Mouse (Mus musculus) gonadal fat pad, adult 2 months (tissue): ENCODE measurements around the gene Fbxw4. TPM values are rescaled to one million over a fixed set of nuclear protein-coding genes. Genes with fewer than 3 reads are reported as not detected.
"Not testable (repeated sequence)": the region's sequence is repeated elsewhere in the genome, so short reads cannot be mapped to it uniquely, and the experiment has no call there.

ENCODE experiments used
- DNase-seq: peaks from one replicate; pipeline ENCODE4 v3.0.0-alpha.2; 2012; ENCODE audit warnings: low read depth
- polyA plus RNA-seq: library from polyadenylated mRNA; depleted of rRNA; stranded (reverse); fragments of >200 nt; gene quantifications from 2 replicates; pipeline ENCODE4 v1.2.3, GENCODE M21; 2012

The Fbxw4 gene
- polyA plus RNA-seq, 1 experiment = 114 TPM

DNA sequence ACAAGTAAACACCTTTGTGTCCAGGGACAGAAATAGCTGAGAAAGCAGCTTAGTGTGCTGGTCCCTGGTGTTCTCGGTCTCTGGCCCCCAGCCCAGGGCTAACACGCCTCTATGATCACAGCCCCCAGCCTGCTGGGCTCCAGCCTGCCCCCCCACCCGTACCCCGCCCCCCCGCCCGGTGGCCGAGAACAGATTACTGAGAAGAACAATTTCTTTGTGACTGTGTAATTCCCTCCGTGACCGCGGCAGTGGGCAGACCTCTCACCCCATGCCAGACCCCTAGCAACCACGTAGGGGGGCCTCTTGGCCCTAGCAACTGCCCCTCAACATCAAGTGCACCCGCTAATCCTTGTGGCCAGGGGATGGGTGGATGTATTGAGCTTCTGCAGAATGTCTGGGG, 79.9 kb downstream of the Fbxw4 start:
- no peak for DNase-seq

DNA sequence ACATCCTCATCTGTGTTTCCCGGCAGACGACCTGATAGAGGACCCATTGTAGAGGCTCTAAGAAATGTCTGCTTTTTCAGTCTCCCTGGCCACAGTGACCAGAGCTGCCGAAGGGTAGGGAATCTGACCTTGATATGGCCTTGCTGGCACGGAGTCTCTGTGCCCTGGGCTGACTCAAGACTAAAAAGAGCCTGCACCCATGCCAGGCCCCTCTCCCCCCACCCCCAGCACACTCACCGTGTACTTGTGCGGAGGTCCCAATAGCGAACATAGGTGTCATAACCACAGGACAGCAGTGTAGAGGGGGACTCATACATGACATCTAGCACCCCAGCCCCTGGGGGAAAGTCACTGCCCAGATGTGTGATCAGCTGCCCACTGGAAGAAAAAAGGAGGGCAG, 80.7 kb downstream of the Fbxw4 start:
- no peak for DNase-seq

DNA sequence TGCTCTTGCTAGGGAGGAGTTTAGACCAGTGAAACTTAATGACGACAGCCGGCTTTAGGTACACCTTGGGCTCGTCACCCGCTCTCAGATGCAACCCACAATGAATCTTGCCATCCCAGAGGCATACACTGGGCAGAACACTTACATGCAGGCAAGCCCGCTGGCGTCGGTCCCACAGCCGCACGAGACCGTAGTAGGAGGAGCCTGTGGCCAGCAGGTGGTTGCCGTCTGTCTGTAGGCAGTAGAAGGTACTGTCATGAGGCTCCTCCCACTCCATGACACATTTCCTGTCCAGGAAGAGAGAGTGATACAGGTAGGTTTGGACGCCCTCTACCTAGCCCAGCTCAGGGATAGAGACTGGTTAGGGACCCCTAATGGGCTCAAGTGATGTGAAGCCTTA, 81.1 kb downstream of the Fbxw4 start:
- no peak for DNase-seq

DNA sequence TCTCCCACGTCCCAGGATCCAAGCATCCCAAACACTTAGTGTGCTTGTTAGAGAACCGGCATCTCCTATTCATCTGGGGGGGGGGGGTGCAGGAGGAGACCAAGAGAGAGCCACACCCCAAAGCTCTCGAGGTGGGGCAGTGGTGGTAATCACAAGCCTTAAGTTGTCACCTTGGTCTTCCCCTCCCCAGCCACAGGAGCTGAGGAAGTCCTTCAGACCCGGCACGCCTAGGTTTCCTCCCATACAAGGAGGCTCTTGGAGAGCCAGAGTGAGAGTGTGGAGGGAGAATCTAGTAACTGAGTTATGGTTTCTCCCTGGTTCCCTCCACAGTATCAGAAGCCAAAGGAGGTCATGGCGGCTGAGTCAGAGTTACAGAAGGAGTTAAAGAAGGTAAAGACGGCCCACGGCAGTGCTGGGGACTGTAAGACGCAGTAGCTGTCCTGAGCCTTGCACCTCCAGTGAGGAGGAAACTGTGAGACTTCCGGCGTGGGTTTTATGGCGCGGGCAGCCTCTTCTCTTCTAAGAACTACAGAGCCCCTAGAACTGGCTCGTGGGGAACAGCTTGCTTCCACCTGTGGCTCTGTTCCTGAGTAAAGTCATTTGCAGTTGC, 82.9 kb downstream of the Fbxw4 start:
- DNase-seq = no peak

DNA sequence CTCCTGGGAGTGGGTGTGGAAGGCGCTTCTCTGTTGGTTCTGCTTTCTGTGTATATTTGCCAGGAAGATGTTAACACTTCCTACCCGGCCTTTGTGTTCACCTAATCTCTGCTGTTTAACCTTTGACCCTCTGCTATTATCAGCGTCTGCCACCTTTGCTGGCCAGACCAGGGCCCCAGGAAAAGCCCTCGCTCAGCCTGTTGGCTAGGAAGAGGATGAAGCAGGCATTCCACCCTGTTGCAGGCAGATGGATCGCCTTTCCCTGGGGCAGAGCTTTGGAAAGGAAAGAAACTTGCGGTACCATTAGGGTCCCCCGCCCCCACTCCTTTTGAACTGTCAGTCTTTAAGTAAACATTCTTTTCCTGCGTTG, 84.5 kb downstream of the Fbxw4 start:
- no peak for DNase-seq

DNA sequence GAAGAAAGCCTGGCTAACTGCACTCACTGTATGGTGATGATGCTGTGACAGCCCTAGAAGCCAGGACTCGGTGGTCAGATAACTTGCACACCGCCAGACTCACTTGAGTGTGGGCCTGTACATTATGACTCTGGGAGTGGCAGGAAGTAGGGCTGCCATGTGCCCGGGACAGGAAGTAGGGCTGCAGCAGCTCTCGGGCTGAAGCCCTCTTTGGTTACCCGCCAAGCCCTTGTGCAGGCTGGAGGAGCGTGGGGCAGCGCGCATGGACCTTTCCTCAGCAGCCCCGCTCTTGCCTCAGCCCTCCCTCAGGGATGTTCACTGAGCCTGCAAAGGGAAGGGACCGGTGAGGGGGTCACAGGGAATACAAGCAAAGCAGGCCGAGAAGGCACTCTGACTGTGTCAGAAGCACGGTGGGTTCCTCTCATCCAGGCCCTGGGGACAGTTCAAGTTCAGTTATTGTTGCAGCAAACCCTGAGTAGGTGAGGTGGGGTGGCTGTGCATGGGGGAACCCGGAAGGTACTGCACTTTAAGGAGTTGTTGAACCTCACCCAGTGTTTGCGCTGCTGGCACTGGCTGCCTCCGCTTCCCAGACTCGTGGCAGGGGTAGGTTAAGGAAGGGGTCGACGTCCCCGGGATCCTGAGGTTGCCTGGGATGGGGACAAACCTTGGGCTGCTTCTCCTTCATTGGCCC, 85.0 kb downstream of the Fbxw4 start:
- no peak for DNase-seq

DNA sequence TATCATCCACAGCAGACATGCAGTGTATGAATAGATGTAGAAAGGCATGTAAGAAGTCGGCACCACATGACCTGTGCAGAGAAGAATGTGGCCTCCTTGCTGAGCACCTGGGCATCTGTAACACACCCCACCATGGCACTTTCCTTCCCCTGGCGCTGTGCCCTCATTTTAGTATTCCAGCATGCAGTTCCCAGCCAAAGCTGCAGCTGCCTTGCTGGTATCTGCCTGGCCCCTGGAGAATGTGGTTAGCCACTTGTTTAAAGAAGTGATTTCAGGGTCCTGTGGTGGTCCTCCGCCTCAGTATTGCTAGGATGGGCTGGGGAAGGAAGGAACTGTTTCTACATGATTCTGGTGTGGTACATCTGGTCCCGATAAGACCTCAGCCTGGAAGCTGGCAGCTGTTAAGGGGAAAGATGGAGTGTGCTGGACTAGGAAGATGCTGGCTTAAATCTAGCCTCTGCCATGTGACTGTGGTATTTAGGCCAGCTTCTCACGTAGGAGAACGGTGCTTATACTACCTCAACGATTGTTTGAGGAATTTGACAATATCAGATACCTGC, 85.7 kb downstream of the Fbxw4 start:
- DNase-seq = no peak

DNA sequence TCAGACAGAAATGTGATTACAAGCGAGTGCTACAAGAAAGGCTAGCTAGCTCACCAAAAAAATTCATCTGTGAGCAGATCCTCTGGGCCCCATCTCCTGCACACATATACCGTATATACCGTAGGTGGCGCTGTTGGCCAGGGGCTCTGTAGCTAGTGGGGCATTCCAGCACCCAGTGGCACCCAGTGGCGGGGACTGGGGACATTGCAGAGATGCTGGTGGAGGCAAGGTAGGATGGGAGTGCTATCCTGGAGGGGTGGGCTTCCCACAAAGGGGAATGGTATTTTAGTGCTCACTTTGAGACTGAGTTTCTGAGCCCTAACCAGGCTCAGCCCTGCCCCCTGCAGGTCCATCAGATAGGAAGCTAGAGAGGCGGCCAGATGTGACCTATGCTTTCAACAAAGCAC, 86.2 kb downstream of the Fbxw4 start:
- no peak for DNase-seq

DNA sequence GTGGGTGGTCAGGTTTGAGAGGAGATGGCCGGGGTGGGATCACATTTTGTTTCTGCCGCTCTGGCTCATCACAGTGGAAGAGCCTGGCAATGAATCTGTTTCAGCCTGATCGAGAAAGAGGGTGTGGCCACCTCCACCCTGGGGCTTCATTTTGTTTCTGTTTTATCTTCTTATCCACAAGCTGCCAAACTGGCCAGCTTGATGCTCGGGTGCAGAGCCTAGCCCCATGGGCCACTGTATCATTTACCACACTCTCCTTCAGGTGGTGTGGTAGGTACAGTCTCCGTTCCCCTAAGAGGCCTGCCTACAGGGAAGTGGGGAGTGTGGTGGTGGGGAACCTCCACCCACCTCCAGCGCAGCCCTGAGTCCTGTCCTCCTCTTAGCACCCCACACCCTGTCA, 87.1 kb downstream of the Fbxw4 start:
- no peak for DNase-seq

DNA sequence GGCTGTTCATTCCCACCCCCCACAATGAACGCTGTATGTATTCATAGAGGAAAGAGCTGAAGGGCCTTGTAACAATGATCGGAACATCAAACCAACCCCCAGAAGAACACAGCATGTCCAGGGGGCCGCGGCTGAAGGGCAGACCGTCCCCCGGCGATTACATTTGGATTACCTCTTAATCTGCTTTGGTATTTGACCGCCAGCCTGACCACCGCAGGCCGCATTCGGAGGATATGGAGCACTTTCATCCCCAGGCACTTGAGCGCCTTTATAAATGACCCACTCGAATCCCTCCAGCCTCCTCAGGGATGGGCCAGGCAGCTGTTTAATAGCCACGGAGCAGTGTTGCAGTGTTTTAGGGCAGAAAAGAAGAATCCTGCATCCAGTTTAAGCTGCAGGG, 92.7 kb downstream of the Fbxw4 start:
- no peak for DNase-seq

DNA sequence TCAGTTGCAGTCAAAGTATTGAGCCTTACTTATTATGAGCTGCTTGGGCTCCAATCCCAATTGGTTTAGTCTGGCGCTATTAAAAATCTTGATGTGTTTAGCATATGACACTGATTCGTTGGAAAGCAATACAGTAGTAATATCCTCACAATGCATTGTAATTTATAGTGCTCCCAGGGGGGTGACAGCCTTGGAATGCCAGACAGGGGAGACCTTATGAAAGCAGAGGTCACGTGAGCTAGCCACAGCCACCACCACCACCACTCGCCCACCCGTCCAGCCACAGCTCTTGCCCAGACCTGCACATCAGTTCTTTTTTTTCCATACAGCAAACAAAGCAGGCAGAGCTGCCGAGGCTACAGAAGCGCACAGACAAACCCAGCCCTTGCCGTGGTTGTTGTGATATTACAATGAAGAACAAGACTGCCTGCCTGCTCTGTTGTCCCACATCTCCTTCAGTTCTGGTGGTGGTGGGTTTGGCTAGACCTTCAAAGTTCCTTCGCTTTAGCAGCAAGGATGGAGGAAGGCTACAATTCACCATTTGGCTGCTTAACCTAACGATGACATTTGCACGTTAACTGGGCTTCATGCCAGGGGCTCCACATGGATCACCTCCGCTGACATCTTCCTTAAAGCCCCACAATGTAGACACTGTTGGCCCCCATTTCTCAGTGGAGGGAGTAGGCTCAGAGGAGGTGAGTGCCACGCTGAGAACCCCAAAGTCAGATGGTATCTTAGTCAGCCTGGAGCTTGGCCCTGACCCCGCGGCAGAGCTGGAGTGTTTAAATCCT, 94.0 kb downstream of the Fbxw4 start:
- DNase-seq = no peak

DNA sequence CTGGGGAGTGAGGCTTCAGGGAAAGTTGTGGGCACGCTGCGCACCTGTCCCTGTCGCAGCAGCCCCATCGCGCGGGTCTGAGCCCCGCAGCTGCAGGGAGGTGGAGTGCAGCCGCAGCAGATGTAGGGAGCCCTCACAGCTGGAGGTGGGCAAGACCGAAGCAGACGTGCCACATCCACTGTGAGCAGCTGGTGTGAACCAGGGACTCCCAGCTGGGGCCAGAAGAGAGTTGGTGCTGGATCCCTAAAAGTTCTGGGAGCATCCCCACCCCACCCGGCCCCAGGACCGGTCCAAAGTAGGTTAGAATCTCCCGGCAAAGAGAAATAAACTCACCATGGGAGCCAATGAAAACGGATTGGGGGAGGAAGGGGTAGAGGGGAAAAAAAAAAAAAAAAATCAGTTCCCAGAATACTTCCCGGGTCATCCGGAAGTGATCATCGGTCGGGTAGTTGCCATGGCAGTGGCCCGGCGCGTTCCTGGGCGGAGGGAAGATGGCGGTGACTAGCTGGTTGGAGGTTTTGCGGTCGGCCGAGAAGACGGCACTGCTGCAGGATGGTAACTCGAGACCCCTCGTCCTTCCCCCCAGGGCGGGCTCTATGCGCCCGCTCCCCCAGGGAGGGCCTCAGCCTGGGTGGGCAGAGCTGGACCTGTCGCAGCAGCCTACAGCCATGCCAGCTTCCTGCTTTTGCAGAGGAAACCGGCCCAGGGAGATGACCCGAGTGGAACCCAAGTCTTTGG, 99.8 kb downstream of the Fbxw4 start, which contains the start of the genes Poll and Gm17018:
Gene Poll, minus strand, starts transcription at position 379 of the 738 bp plus-strand sequence.
Gene Gm17018, plus strand, starts transcription at position 463 of the 738 bp plus-strand sequence.
- DNase-seq = no peak

DNA sequence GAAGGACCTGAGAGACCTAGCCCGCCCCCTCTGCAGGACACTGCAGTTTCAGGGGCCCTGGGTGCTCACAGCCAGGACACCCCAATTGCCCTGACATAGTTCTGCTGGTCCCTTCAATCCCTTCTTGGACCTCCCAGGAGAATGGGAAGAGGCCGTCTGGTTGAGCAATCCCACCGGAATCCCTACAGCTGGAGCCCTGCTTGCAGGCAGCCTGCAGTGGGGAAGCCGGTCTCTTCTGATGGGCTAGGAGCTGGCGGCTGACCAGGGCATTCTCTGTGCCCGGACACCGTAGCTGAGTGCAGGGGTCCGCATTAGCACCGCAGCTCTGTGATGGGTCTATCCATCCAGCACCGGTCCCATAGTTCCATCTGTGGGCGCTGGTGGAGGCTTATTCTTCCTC, 106.0 kb downstream of the Fbxw4 start:
- DNase-seq = no peak

DNA sequence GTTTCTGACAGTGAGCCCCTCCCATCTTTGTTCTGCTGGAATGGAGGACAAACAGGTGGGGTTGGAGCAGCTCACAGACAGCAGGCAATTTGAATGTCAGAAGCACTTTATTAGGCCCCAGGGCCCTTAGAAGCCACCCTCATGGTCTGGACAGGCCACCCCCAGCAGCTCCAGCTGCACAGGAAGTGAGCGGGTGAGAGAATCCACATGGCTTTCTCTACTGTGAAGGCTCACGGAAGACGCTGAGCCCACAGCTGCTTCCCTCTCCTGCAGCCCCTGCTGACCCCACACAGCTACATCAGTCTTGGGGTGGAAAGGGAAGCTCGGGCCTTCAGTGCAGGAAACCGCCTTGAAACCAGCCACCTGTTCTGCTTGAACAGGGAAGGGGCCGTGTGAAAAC, 107.9 kb downstream of the Fbxw4 start:
- no peak for DNase-seq

DNA sequence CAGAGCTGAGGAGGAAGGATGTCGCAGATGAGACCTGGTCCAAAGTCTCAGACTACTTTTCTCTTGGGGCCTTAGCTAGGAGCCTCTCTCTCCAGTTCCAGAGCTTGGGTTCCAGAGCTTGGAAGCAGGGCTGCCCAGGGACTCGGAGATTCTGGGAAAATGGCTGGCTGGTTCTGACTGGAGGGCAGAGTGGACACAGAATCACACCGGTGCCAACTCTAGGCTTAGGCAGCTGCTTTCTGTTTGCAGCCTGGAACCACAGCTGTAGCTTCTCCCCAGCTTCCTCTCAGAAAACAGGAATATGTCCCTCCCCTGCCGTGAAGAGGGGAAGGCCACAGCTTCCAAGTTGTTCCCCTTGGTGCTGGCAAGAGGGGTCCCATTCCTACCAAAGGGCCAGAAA, 110.2 kb downstream of the Fbxw4 start:
- DNase-seq = no peak

DNA sequence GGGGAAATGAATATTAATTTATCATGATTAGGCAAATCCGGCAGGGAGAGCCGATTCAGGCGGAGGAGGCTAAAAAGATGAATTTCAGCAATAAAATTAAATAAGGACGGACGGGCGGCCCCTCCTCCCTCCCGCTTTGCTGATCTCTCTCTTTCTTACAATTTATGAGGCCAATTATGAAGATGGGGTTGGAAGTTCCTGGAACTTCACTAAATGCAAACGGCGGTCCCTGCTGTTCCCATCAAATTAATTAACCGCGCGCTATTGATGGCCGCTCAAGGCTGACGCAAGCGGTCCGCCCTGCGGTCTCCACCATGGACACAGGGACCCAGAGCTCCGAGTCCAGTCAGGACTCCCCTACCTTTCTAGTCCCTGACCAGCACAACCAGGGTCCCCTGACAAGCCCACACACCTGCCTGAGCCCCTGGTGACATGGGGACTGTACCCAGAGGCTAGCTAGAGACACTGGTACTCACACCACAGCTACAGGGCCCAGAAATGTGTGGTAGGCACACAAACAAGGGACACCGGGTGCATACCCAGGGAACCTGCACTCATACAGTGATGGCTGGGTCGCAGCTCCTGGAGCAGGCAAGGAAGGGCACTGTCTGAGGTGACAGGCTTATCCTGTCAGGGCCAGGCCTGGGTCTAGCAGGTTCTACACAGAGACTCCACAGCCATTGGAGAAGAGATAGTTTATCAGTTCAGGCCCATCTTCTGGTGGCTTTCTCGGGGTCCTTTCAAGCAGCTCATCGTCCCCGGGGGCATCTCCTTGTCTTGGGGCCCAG, 110.8 kb downstream of the Fbxw4 start:
- DNase-seq = no peak

DNA sequence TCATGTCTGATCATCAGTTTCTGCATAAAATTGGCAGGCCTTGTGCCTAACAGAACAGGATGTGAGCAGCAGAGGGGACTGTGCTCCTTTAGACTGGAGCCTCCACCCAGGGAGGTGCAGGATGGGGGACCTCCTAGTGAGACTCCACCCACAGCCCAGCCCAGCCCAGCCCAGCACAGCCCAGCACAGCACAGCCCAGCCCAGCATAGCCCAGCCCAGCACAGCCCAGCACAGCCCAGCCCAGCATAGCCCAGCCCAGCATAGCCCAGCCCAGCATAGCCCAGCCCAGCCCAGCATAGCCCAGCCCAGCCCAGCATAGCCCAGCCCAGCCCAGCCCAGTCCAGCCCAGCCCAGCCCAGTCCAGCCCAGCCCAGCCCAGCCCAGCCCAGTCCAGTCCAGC, 111.9 kb downstream of the Fbxw4 start:
- not testable (repeated sequence) for DNase-seq

DNA sequence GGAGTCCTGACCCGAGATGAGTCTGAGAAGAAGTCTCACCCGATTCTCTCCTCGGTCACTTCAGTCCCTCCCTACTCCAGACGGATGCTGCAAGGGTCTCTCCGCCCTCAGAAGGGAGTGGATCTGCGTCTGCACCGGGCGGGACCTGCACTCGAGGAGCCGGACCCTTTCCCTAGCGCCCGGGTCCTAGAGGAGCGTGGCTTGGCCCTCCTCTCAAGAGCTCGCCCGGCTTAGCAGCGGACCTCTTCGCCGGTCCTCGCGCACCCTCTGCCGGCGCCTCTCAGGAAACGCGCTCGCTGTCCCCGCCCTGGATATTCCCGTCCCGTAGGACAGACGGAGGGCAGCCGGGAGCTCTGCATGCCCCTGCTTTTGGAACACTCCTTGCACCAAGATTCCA, 115.2 kb downstream of the Fbxw4 start:
- DNase-seq = no peak

DNA sequence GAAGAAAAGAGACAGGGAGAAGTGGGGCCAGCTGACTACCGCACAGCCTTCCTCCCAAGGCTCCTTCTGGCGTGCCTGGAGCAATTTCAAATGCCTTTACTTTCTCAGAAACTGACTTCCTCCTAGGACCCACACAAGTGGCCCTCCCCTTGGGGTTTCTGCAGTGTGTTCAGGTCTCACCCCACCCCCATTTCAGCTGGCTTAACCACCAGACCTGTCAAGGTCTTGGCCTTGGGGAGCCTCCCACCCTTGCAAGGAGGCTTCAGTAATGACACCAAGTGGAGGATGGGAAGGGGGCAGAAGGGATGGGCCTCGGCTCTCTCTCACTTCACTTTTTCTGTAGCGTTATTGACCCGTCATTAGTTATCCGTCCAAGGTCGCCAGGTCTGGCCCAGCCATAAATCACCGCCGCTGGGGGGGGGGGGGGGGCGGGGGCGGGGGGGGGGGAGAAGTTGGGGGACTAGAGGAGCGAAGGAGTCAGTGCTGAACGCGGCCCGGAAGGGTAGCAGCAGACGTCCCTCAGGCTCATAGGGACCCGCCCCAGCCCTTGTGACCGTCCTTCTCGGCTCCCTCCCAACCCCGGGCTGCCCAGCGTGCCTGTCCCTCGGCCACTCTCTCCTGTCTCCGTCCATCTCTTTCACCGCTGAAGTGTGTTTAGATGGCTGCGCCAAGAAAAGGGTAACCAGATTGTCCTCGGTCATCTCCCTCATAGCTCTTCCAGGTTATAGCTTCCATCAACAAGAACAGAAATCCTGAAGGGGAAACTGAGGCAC, 115.8 kb downstream of the Fbxw4 start:
- DNase-seq = no peak

DNA sequence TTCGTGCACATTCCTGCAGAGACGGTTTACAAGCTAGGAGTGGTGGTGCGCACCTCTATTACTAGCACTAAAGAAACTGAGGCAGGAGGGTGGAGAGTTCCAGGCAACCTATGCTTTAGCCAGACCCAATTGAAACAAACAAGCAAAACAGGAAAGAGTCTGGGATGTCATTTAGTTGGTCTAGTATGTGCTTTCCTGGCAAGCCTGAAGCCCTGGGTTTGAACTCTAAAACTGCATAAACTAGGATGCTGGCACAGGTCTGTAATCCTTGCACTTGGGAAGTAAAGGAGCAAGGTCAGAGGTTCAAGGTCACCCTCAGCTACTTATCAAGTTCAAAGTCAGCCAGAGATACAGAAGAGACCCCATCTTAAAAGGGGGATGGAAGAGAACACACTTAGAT, 118.1 kb downstream of the Fbxw4 start:
- no peak for DNase-seq
